Mouse (Mus musculus): ENCODE data around the gene Rasl12. TPM values are rescaled to one million over a fixed set of nuclear protein-coding genes. Genes with fewer than 3 reads are reported as not detected.

Gene Rasl12
- polyA plus RNA-seq, 1 experiment from 2014 or later = 6.3 TPM

DNA sequence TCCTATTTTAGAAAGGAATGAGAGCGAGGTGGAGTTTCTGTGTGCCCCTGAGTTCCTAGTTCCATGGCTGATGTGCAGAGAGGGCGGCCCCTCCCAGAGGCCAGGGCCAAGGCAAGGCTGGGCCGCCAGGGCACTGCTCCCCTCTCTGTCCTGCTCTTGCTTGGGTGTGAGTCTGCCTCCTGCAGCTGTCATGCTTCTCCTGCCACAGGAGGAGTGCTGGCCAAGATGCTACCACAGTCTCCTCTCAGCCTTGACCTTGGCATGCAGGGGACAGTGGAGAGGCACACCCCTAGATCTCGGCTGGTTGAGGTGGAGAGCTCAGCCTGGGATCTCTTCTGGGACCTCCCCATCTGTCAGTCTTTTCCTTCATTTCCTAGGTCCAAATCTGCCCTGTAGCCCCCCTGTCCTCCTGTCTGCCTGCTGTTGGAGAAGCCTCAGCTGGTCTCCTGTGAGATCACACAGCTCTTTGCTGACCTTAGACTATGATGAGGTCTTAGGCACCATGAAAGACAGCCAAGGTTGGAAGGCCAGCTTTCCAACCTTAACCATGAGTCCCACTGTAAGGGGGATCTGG is 17.2 kb upstream of the Rasl12 start:
- H3K4me1 ChIP-seq = peaks cover under 1% of the 10 kb centered on the region; the same call in 1 of the 2 replicates
- H3K27ac ChIP-seq = no peak overlapping the region
- no peaks in the 10 kb centered on the region for H3K9me3 ChIP-seq
- H3K27me3 ChIP-seq (ENCODE audit: poor library complexity, severe bottlenecking) = no peaks in the 10 kb centered on the region
- 80% methylated on average over 4 of the region's 4 CpGs for WGBS
- H3K36me3 ChIP-seq (replicated peaks) = peaks cover 11% of the 10 kb centered on the region
- H3K4me3 ChIP-seq = no peak overlapping the region
- no peak for DNase-seq (ENCODE audit: extremely low spot score, low spot score)

DNA sequence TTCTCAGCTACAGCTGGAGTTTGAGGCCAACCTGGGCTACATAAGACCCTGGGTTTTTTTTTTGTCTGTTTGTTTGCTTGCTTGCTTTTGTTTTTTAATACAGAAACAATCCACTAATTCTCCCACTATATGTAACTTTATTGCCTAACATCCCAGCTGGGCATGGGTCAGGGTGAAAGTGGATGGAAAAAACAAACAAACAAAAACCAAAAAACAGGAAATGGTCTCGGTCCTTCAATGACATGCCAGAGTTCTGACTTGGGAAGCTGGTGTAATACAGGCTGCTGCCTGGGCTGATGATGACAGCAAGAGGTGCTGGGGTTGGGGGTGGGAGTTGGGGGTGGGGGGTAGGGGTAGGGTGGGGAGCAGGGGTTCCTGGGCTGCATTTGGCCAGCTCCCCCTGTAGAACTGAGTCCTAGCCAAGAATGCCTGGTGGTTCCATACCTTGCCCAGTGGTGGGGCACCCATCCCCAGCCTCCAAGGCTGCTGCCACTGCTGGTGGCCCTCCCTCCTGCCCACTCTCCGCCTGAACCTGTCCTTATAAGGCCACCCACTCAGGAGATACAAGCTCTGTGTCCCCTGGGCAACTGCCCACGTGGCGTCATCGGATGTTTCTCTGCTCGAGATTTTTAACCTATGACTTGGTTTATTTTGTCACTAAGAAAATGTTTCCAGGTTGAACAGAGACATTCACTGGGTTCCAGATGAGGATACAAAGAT is 16.1 kb upstream of the Rasl12 start:
- Histone ChIP-seq H3K36me3 (replicated peaks) (peaks cover 5% of the 10 kb centered on the region), H3K27me3 (ENCODE audit: poor library complexity, severe bottlenecking) (0 out of 2 replicates have a peak, but pooled peaks cover under 1% of the 10 kb centered on the region), H3K27ac (no peak overlapping the region), H3K4me3 (no peak overlapping the region), H3K4me1 (peaks cover 8% of the 10 kb centered on the region), H3K9me3 (no peaks in the 10 kb centered on the region)
- no peak for DNase-seq (ENCODE audit: extremely low spot score, low spot score)
- WGBS = 81% methylated on average over 6 of the region's 6 CpGs

DNA sequence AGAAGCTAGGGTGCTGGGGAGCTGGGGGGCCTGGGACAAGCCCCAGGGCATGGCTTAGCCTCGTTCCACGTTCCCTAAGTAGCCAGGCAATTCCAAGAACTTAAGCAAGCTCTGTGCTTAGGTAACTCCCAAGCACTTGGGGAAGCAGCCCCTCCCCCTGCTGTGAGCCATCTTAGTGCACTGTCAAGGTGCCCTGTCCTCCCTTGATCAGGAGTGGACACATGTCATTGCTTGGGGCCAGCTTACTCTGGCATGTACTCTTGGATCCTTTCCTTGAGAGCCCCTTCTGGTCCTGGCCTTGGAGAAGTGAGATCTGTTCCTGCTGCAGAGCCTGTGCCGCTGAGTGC is 15.6 kb upstream of the Rasl12 start:
- 54% methylated on average over 3 of the region's 3 CpGs for WGBS
- Histone ChIP-seq H3K27me3 (ENCODE audit: poor library complexity, severe bottlenecking) (peaks cover 4% of the 10 kb centered on the region; the same call in 1 of the 2 replicates), H3K9me3 (no peaks in the 10 kb centered on the region), H3K4me1 (peaks cover 8% of the 10 kb centered on the region), H3K36me3 (replicated peaks) (peaks cover 2% of the 10 kb centered on the region; the same call in 1 of the 2 replicates), H3K4me3 (no peak overlapping the region), H3K27ac (no peak overlapping the region)
- no peak for DNase-seq (ENCODE audit: extremely low spot score, low spot score)

DNA sequence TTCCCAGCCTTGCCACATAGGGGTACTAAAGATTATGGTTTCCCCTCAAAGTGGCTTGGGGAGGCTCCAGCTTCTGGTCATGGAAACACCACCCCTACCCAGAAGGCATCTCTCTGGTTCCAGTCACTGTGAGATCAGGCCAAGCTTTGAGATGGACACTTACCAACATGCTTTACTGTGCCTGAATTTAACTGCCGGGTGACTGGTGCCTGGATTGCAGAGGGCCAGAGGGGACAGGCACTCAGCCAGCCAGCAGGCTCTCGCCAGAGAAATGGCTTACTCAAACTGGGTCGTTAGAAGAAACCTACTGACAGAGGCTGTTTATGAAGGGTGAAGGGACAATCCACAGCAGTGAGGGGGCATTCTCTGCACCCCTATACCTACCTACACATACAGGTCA is 14.0 kb upstream of the Rasl12 start:
- H3K27ac ChIP-seq = no peak overlapping the region
- H3K4me1 ChIP-seq = peaks cover 8% of the 10 kb centered on the region
- no peak for DNase-seq (ENCODE audit: extremely low spot score, low spot score)
- 70% methylated on average over 3 of the region's 3 CpGs for WGBS
- peaks cover 15% of the 10 kb centered on the region for H3K27me3 ChIP-seq (ENCODE audit: poor library complexity, severe bottlenecking)
- no peaks in the 10 kb centered on the region for H3K36me3 ChIP-seq (replicated peaks)
- no peak overlapping the region for H3K4me3 ChIP-seq
- H3K9me3 ChIP-seq = no peaks in the 10 kb centered on the region

DNA sequence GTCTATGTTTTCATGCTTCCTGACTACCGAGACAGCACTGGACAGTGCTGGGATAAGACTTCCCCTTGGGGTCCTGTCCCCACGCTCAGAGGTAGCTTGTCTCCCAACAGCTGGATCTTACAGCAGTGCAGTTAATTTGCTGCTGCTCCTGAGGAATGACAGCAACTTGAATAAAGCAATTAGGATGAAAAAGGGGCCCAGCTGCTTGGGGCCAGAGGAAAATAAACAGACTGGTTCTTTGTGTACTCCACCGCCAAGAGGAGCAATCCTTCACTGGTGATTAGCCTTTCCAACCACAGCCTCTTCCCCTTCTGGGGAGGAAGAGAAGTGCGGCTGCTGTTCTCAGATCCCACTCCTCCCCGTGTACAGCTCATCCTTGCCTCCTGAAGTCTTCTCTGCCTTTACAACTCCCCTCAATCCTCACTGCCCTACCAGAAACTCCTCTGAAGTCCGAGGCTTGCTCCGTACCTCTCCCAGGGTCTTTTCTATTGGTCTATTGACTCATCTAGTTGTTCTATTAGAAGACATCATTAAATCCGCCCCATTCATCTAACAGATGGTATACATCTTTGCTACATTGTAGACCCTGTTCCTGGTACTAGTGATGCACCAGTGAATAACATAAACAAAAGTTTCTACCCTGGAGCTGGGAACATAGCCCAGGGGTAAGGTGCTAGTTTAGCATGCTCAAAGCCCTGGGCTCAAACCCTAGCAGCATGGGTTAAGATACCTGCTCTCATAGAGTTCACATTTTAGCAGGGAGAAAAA is 11.7 kb upstream of the Rasl12 start:
- H3K9me3 ChIP-seq = no peaks in the 10 kb centered on the region; the same call in 1 of the 2 replicates
- peaks cover 38% of the 10 kb centered on the region for H3K27me3 ChIP-seq (ENCODE audit: poor library complexity, severe bottlenecking)
- DNase-seq (ENCODE audit: extremely low spot score, low spot score) = no peak
- H3K27ac ChIP-seq = no peak overlapping the region
- H3K4me3 ChIP-seq = no peak overlapping the region
- 41% methylated on average over 8 of the region's 8 CpGs for WGBS
- H3K36me3 ChIP-seq (replicated peaks) = no peaks in the 10 kb centered on the region
- H3K4me1 ChIP-seq = peaks cover 18% of the 10 kb centered on the region

DNA sequence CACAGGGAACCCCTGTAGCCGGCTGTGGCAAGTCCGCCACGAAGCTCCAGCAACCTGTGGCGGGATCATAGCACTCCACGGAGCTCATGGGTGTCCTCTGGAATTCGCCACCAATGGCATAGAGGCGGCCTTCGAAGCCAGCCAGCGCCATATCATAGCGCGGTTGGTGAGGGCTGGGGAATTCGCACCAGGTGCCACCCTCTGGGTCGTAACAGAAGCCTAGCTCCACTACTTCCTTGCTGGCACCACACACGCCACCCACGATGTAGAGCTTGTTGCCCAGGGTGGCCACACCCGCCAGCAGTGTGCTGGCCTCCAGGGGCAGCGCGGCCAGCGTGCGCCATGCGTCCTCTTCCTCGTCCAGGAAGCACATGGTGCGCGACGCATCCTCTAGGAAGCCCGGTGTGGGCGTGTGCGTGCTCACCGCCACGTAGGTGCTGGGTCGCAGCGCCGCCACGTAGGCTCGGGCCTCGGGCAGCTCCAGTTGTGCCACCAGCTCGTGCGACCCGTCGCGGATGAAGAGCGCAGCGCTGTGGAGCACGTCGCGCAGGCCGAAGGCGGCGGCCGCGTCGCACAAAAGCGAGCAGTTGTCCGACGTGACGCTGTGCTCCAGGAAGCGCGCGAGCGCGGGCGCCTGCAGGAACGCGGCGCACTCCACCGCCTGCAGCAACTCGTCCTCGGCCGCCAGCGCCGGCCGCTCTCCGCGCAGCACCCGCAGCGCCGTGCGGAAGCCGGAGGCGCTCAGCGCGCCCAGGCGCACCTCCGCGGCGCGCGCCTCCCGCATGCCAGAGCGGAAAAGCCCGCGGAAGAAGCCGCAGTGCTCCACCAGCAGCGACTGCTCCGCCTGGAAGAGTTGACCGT is 7.3 kb upstream of the Rasl12 start:
- H3K27ac ChIP-seq = peak overlapping the region; percentile 71
- peaks cover 19% of the 10 kb centered on the region for H3K4me1 ChIP-seq
- WGBS = 19% methylated on average over 96 of the region's 96 CpGs
- peaks cover 70% of the 10 kb centered on the region for H3K27me3 ChIP-seq (ENCODE audit: poor library complexity, severe bottlenecking)
- H3K4me3 ChIP-seq = peak overlapping the region; percentile 52
- peak; percentile 36 for DNase-seq (ENCODE audit: extremely low spot score, low spot score)
- H3K9me3 ChIP-seq = no peaks in the 10 kb centered on the region; the same call in 1 of the 2 replicates
- no peaks in the 10 kb centered on the region for H3K36me3 ChIP-seq (replicated peaks)

DNA sequence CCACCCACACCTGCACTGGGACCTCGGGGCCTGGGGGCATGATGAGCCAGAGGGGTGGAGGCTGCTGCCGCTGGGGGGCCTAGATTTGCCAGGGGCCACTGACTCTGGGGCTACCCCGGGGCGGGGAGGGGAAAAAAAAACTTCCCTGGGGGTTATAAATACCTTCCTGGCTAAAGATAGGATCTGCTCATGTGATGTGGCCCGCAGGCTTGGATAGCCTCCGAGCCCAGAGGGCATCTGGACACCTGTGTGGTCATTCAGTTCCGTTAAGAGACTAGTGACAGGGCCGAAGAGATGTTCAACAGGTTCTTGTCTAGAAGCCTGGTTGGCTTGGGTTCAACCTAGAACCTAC is 6.7 kb upstream of the Rasl12 start, which contains the start of gene Kbtbd13:
Gene Kbtbd13, minus strand, starts transcription at position 40 of the 352 bp plus-strand sequence.
- peaks cover 14% of the 10 kb centered on the region for H3K4me1 ChIP-seq
- H3K27ac ChIP-seq = peak within 1 kb of the TSS; percentile 71
- peak within 1 kb of the TSS; percentile 52 for H3K4me3 ChIP-seq
- peaks cover 75% of the 10 kb centered on the region for H3K27me3 ChIP-seq (ENCODE audit: poor library complexity, severe bottlenecking)
- H3K36me3 ChIP-seq (replicated peaks) = no peaks in the 10 kb centered on the region
- WGBS = 46% methylated on average over 8 of the region's 8 CpGs
- no peak for DNase-seq (ENCODE audit: extremely low spot score, low spot score)
- no peaks in the 10 kb centered on the region; the same call in 1 of the 2 replicates for H3K9me3 ChIP-seq

DNA sequence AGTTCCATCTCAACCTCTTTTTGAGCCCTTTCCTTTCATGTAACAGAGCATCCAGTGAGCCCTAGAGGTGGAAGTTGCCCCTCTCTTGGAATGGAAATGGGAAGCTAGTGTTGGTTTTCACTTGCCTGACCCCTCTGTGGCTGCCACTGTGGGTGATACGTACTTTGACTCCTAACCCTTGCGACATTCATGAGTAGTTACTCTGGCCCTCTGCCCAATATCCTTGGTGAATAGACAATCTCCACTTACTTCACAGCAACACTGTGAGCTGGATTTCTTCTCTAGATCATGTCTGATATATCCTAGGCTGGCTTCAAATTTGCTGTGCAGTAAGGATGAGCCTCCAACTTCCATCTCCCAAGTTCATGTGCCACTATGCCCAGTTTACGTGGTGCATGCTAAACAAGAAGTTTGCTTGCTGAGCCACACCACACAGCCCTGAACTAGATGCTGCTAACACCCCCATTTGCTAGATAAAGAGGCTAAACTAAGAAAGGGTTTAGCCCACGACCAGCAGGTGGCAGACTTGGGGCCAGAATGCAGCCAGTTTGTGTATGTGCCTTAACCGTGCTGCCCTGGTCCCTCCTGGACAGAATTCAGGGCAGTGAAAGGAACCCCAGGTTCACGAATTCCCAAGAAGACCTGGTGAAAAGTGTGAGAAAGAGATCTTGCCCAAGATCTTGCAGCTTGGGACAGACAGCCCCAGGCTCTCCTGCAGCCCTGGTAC is 5.5 kb upstream of the Rasl12 start:
- WGBS = 30% methylated on average over 6 of the region's 6 CpGs
- no peaks in the 10 kb centered on the region for H3K36me3 ChIP-seq (replicated peaks)
- no peak overlapping the region for H3K4me3 ChIP-seq
- no peaks in the 10 kb centered on the region; the same call in 1 of the 2 replicates for H3K9me3 ChIP-seq
- DNase-seq (ENCODE audit: extremely low spot score, low spot score) = peak; percentile 56
- peaks cover 11% of the 10 kb centered on the region for H3K4me1 ChIP-seq
- H3K27ac ChIP-seq = no peak overlapping the region
- H3K27me3 ChIP-seq (ENCODE audit: poor library complexity, severe bottlenecking) = peaks cover 82% of the 10 kb centered on the region

DNA sequence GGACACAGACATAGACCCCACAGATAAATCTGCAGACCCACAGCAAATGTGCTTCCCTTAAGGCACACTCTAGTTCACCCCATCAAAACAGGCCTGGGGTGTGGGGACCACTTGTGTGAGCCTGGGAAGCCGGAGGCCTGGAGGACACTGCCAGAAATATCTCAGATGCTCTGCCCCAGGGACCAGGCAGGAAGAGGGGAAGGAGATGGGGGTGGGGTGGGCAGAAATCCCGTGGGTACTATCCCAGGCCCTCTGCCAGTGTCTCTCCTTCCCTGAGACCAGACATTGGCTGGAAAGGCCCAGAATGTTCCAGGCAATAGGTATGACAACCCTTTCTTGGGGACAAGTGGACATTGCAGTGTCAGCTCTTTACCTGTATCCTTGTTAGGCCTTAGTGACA is 4.7 kb upstream of the Rasl12 start:
- Histone ChIP-seq H3K4me3 (no peak overlapping the region), H3K36me3 (replicated peaks) (no peaks in the 10 kb centered on the region), H3K9me3 (no peaks in the 10 kb centered on the region; the same call in 1 of the 2 replicates), H3K27me3 (ENCODE audit: poor library complexity, severe bottlenecking) (peaks cover 81% of the 10 kb centered on the region), H3K4me1 (peaks cover 19% of the 10 kb centered on the region), H3K27ac (no peak overlapping the region)
- DNase-seq (ENCODE audit: extremely low spot score, low spot score) = no peak
- 56% methylated on average over 2 of the region's 2 CpGs for WGBS

DNA sequence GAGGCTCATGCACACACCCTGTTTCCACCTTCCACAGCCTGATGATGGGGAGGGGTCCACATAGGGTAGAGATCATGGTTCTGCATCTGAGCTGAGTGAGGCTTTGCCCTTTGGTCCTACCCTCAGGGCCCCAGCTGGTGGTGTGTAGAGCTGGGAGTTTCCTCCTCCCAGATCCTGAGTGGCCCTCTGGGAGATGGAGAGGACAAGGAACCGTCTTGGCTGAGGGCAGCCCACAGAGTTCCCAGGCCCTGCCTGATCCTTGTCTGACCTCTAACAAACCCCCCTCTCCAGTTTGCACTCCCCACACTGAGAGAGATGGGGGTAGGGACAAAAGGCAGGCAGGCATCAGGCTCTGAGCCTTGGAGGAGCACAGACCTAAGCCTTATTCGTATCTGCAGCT is 3.9 kb upstream of the Rasl12 start:
- 68% methylated on average over 2 of the region's 2 CpGs for WGBS
- DNase-seq (ENCODE audit: extremely low spot score, low spot score) = no peak
- peaks cover 81% of the 10 kb centered on the region for H3K27me3 ChIP-seq (ENCODE audit: poor library complexity, severe bottlenecking)
- H3K36me3 ChIP-seq (replicated peaks) = no peaks in the 10 kb centered on the region
- no peak overlapping the region for H3K27ac ChIP-seq
- H3K9me3 ChIP-seq = no peaks in the 10 kb centered on the region; the same call in 1 of the 2 replicates
- H3K4me1 ChIP-seq = peaks cover 26% of the 10 kb centered on the region
- H3K4me3 ChIP-seq = no peak overlapping the region

DNA sequence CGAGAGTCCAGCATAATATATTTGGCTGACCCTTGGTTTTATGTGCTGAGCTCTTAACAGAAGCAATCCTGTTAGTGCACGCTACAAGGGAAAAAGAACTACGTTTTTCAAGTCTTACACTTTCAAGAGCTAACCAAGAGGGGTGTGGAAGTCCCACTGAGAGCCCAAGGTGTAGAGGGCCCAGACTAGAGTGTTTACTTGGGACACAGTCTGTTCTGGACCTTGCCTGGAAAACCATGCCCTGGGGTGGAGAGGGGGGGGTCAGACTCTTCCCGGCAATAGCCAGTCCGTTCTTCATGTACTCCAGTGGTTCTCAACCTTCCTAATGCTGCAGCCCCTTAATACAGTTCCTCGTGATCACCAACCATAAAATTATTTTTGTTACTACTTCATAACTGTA is 1.6 kb downstream of the Rasl12 start:
- 92% methylated on average over 6 of the region's 6 CpGs for WGBS

More for the DNA sequence above, 1.6 kb downstream of the Rasl12 start:
- Histone ChIP-seq H3K4me3 (no peak overlapping the region), H3K4me1 (peaks cover 15% of the 10 kb centered on the region), H3K27me3 (ENCODE audit: poor library complexity, severe bottlenecking) (peaks cover 38% of the 10 kb centered on the region), H3K27ac (no peak overlapping the region), H3K36me3 (replicated peaks) (no peaks in the 10 kb centered on the region), H3K9me3 (no peaks in the 10 kb centered on the region)
- no peak for DNase-seq (ENCODE audit: extremely low spot score, low spot score)

Data from forebrain, embryonic 10.5 days (tissue).